Mouse (Mus musculus) cerebellum, adult (tissue): ENCODE measurements around the gene Lrrc41.

Source experiments
- ATAC-seq: cut with Nextera tagmentation; 2 replicates; pipeline ENCODE4 v1.9.2; 2017; ENCODE audit warnings: mild to moderate bottlenecking, moderate library complexity, mixed read lengths; ENCODE audit not compliant: insufficient number of reproducible peaks, low FRiP score, low TSS enrichment

The Lrrc41 gene

GRCm38 (mm10) chr4:116074861-116075620 lies at the start of gene Lrrc41, which contains the start of gene Uqcrh:
TSS of gene Lrrc41 (plus strand) at chr4:116075269.
TSS of gene Uqcrh (minus strand) at chr4:116075071.
- peak; percentile 93 for ATAC-seq

- no peak for ATAC-seq
Observed at GRCm38 (mm10) chr4:116032906-116033305, 42.2 kb upstream of the Lrrc41 start.

GRCm38 (mm10) chr4:116033374-116033773 lies 41.7 kb upstream of the Lrrc41 start:
- no peak for ATAC-seq

GRCm38 (mm10) chr4:116040466-116040865 lies 34.6 kb upstream of the Lrrc41 start:
- no peak for ATAC-seq

DNA sequence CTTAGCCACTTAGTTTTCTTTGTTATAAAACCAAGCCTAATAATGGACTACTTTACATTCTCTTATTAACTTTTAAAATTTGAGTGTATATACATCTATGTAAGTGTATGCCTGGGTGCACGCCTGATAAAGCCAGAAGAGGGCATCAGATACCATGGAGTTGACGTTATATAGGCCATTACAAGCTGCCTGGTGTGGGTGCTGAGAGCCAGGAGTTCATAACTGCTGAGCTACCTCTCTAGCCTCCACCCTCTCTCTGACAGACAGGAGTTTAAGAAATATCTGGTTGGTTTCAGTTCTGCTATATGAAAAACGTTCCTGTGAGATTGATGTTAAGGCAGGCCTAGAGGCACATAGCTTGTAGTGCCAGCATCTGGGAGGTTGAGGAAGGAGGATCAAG lies 32.9 kb upstream of the Lrrc41 start:
- no peak for ATAC-seq

DNA sequence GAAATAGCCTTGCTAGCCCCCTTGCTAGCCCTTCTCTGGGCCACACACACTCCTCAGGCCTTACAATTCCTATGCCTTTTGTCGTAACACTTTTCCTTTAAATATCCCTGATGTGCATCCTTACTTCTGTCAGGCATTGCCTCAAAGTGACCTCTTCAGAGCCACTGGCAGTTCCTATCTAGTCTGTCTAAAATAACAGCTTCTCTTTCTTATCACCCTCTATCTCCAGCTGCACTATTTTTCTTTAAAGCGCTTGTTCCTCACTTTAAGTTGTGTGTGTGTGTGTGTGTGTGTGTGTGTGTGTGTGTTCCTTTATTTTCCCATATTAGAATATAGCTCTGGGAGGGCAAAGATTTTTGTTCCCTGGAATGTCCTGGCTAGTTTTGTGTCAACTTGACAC lies 28.5 kb upstream of the Lrrc41 start:
- ATAC-seq, result no peak

- no peak for ATAC-seq
Observed at GRCm38 (mm10) chr4:116047681-116048080, 27.4 kb upstream of the Lrrc41 start.

GRCm38 (mm10) chr4:116048130-116048920 lies 26.7 kb upstream of the Lrrc41 start:
- no peak for ATAC-seq

DNA sequence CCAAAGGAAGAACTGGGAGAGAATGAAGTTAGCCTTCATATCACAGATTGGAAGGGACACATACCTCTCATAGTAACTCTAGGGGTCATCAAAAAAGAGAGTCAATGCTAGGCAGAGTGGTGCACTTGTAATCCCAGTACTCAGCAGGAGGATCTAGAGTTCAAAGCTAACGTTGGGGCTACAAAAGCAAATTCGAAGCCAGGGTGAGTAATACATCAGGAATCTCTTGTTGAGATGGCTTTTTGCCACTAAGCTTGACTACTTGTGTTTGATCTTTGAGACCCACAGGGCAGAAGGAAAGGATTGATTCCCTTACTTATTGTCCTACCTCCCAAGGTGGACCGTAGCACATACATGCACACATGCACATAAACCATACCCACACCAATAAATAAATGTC lies 25.9 kb upstream of the Lrrc41 start:
- ATAC-seq, result no peak

DNA sequence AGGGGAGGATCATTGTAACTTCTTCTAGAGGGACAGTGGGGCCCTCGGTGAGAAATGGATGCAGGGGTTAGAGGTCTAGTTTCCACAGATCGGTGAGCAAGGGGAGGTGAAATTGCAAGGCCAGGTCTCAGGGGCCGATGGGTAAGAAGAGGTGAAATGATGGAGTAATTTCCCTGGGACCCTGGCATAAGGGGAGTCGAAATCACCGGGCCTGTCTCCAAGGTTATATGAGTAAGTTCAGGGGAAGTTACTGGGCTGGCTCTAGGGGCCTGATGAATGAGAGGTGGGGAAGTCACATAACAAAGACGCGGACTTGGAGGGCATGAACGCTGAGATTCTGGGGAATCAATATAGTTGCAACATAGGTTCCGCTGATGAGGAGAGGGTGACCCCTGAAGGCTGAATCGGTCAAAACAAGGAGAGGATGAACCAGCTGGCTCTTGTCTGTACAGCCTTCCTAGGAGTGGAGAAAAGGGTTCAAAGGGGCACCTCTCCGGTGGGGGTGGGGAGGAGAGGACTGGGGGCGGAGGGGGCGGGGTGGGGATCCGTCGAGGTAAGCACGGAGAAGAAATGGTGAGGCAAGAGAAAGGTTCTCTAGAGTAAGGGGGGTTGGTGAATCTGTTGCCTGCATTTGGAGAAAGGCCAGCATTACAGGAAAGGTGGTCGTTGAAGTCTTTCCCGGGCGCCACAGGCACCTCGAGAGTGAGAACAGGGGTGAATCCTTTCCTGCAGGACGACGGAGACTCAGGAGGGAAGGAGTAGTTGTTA lies 22.4 kb upstream of the Lrrc41 start:
- no peak for ATAC-seq

GRCm38 (mm10) chr4:116053399-116053961 lies 21.6 kb upstream of the Lrrc41 start, which contains the start of gene Nsun4:
TSS of gene Nsun4 (minus strand) at chr4:116053876.
- peak; percentile 90 for ATAC-seq

DNA sequence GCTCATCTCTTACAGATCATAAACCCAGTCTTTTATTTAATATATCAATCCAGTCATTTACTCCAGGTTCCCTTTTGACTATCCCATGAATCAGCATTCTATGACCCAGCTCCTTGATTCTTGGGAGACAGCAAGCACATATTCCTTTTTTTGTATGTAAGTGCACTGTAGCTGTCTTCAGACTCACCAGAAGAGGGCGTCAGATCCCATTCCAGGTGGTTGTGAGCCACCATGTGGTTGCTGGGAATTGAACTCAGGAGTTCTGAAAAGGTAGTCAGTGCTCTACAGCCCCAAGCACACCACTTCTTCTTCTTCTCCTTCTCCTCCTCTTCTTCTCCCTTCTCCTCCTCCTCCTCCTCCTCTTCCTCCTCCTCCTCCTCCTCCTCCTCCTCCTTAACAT lies 17.5 kb upstream of the Lrrc41 start:
- ATAC-seq, result no peak

- no peak for ATAC-seq
Observed at GRCm38 (mm10) chr4:116059012-116059726, 15.9 kb upstream of the Lrrc41 start.

- no peak for ATAC-seq
Observed at GRCm38 (mm10) chr4:116063855-116064254, 11.2 kb upstream of the Lrrc41 start.

DNA sequence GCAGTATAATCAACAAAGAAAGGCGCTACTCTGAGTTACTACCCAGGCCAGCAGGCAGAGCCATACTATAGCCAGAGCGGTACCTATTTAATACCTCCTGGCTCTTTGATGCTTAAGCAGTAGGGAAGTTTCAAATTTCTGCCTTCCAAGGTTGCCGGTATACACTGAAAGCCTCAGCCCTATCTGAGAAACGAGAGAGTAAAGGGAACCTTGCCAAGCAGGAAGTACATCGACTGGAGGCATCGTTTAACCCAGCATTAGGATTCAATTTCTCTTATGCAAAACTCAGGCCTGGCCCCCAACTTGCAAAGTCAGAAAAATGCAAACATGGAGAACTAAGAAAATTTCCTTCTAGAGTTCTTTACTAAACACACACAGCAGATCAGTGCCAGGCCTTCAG lies 5.0 kb upstream of the Lrrc41 start:
- ATAC-seq, result no peak

DNA sequence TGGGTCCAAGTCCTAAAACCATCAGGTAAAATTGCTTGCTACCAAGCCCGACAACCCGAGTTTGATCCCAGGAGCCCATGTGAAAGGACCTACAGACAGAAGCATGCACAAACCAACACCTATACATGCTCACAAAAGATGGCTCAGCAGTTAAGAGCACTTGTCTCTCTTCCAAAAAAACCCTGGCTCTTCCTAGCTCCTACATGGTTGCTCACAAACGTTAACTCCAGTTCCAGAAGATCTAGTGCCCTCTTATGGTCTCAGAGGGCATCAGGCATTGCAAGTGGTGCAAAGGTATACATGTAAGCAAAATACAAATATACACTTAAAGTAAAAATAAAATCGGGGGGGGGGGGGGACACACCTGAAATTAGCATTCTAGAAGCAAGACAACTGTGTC lies 1.9 kb upstream of the Lrrc41 start:
- no peak for ATAC-seq

- no peak for ATAC-seq
Observed at GRCm38 (mm10) chr4:116074145-116074675, 859 bp upstream of the Lrrc41 start.

DNA sequence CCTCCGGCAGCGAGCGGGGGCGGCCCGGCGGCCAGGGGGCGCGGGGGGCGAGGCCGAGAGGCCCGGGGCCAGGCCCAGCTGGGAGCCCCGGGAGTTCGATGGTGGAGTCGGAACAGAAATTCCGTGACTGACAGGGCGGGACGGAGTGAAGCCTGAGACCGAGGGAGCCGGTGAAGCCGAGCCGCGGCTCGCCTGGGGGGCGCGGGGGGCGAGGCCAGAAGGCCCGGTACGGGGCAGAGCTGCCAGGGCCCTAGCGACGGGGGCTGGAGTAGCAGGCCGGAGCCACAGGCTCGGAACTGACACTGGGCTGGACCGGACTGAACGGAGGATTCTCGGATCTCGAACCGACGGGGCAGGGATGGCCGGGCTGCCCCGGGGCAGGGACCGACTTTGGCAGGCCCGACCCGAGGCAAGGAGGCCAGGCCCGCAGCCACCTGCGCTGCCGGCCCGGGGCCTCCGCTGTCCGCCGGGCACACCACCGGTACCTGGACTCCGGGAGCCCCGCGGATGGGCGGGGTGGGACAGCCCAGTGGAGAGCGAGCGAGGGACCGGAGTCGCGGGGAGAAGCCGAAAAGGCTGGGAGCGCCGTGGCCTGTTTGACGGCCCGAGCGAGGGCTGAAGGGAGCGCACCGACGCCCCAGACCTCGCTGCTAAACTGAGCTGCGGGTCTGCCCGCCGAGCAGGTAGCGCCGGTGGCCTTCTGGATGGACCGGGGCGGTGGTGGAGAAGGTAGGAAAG lies 731 bp downstream of the Lrrc41 start:
- ATAC-seq, result peak; percentile 51
